Mouse (Mus musculus) olfactory bulb, adult 2 months (tissue): ENCODE results near the gene Comt.
A peak's percentile ranks its signal among the peaks of the same experiment; 100 is the strongest.

Experiments used
- CTCF ChIP-seq: fragments of 200-500 bp; IDR thresholded peaks from 2 replicates; pipeline ENCODE4 v1.5.1; 2012; ENCODE audit warnings: low read depth, mild to moderate bottlenecking, low read length, moderate library complexity; ENCODE audit not compliant: insufficient read depth
- POLR2A ChIP-seq: fragments of 200-500 bp; IDR thresholded peaks from 2 replicates; pipeline ENCODE4 v1.6.1; 2012; ENCODE audit warnings: mild to moderate bottlenecking, low read depth, low read length, moderate library complexity; ENCODE audit not compliant: insufficient read depth

DNA sequence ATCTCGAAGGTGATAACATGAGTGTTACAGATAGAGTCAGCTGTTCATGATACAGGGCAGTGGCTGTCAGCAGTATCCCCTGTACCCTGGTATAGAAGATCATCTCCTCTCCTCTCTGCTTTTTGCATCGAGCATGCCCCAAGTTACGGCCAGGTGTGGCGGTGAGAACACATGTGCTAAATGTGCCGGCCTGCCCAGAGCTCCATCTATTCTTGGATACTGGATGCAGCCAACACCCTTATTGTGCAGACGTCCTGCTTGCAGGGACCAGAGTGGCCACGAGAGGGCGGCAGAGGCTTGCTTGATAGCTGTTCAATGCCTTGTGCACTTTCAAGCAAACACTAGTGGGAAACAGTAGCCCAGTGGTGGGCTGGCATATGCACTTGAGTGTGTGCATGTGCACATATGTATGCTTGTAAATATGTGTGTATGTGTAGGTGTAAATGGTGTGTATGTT, 16.8 kb upstream of the Comt start:
- no peak for TF ChIP-seq POLR2A
- peak; percentile 91 for TF ChIP-seq CTCF
